Mouse (Mus musculus) testis, adult 2 months (tissue): ENCODE data around the gene 1700057G04Rik.
"Not testable (repeated sequence)": the region's sequence is repeated elsewhere in the genome, so short reads cannot be mapped to it uniquely, and the experiment has no call there.

Experiments used
- CTCF ChIP-seq: fragments of 200-500 bp; IDR thresholded peaks from 2 replicates; pipeline ENCODE4 v1.5.1; 2012; ENCODE audit warnings: low read depth, mild to moderate bottlenecking, inconsistent platforms, low read length, moderate library complexity; ENCODE audit not compliant: control insufficient read depth, insufficient read depth, insufficient replicate concordance
- POLR2A ChIP-seq: fragments of 200-500 bp; IDR thresholded peaks from 2 replicates; pipeline ENCODE4 v1.6.1; 2012; ENCODE audit warnings: low read depth, mild to moderate bottlenecking, inconsistent platforms, low read length, moderate library complexity; ENCODE audit not compliant: control insufficient read depth

DNA sequence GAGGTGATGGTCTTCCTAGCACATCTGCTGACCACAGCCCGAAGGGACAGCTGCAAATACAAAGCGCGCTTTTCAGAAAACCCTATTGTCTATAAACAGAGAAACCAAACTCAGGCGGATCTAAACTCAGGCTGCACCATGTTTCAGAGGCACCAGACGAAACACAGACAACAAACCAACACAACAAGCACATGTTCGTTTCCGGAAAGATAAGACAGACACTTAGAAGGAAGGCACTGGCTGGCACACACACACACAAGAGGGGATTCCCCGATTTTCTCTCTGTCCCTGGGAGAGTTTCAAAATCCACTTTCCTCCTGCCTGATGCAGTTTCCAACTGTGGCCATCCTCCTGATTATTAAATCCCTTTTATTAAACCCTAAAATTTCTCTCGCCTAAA, 16.8 kb downstream of the 1700057G04Rik start:
- TF ChIP-seq CTCF, POLR2A: not testable (repeated sequence)
